Mouse (Mus musculus): ENCODE measurements around the gene Mapk7.

DNA sequence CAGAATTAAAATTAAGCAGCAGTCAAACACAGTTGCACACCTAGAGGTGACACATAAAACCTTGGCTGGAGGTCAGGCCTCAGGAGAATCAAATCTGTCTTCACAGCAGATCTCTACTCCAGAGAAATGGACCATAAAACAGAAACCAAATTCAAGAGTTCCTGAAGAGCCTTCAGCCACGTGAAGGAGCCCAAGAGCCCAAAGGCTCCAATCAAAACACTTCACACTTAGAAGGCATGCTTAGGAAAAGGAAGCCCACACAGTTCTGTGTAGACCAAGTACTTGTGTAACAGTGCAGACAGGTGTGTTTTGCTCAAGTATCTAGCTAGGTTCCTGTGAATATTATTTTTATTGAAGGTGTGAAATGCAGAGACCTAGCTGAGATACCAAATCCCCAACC, 41.3 kb upstream of the Mapk7 start:
- no peak for TF ChIP-seq POLR2A (IDR thresholded peaks at IDR 0.05; ENCODE audit: insufficient read depth, low read depth, low read length)
- no peak for TF ChIP-seq CTCF (IDR thresholded peaks at IDR 0.05; ENCODE audit: insufficient read depth, low read depth, low read length)
